Mouse (Mus musculus) activated CD4-positive, CD25-positive, alpha-beta regulatory T cell, adult 4 months (primary cell): ENCODE data around the gene Gm7247. TPM values are rescaled to one million over a fixed set of nuclear protein-coding genes. Genes with fewer than 3 reads are reported as not detected.
"Not testable (repeated sequence)": the region's sequence is repeated elsewhere in the genome, so short reads cannot be mapped to it uniquely, and the experiment has no call there.

Experiments used
- ATAC-seq: one replicate; pipeline ENCODE4 v1.8.0; 2017
- polyA plus RNA-seq, 2 experiments: library from polyadenylated mRNA; unstranded; fragments of 100-300 nt; shearing (Covaris generic); gene quantifications; one replicate each; pipeline ENCODE4 v1.2.1; 2017

Gm7247 gene
- not detected for polyA plus RNA-seq

DNA sequence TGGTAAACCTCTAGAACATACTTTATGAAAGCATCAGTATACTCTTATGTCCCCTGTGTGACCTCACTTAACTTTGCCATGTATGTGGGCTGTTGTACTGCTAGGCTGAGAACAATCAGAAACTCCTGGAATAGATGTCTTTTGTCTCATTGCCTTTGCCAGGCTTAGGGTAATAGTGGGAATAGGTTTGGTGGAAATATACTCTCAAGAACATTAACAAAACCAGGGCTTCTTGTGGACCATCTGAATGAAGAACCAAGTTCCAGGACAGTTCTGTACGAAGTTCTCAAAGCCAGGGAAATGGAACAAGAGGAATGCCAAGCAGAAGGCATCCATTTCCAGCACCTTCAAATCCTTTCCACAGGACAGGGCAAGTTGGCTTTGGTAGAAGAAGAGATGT is at the start of gene Gm7247:
Gene Gm7247, plus strand, starts transcription at position 301 of the 400 bp plus-strand sequence.
- no peak for ATAC-seq

GRCm38 (mm10) chr14:51324001-51324400 is 37.6 kb upstream of the Gm7247 start:
- ATAC-seq, result no peak

DNA sequence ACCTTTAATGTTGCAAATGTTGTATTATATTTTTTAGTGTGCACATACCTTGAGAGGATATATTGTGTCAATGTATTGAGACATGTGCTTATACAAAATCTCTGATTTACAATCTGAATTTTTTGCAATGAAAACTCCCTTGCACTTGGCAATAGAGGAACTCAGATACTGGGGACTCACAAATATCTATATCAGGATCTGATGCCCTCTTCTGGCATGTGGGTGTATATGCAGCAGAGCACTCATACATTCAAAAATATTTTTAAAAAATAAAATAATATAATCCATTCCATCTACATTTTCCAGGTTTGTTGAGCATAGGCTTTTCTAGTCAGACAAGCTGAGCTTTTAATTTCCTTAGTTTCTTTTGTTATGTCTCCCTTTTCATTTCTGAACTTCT is 15.5 kb upstream of the Gm7247 start:
- no peak for ATAC-seq

- no peak for ATAC-seq
These were observed 3.2 kb upstream of the Gm7247 start for GRCm38 (mm10) chr14:51358111-51358982.

DNA sequence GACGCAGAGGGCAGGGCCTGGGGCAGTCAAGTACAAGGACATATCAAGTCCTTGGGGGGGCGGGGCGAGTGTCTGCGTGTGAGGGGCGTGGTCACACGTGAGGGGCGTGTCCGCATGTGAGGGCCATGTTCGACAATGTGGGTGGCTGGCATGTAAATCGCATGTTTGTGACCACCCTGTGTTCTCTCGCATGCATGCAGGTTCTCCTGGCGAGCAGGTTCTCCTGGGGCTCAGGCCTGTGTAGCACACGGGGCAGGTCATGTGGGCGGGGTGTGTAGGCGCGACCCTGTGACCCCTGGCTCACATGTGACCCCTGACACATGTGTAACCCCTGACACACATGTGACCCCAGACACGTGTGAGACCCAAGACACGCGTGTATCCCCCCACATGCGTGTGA is 21.2 kb downstream of the Gm7247 start:
- no peak for ATAC-seq

DNA sequence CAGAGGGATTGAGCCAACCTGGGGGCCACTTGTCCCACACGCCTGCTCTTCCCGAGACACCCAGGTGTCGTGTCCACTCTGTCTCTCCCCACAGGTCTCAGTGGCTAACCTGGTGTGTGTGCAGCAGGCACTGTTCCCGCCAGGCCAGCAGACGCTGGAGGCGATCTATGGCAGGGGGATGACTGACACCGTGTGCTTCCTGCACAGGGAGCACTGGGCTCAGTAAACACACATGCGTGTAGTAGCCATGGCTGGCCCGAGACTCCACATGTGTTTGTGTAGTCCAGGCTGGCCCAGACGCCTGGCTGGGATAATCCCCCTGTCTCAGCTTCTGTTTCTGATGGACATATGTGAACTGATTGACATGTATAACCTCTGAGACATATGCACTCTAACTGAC is 22.8 kb downstream of the Gm7247 start:
- ATAC-seq, result no peak

DNA sequence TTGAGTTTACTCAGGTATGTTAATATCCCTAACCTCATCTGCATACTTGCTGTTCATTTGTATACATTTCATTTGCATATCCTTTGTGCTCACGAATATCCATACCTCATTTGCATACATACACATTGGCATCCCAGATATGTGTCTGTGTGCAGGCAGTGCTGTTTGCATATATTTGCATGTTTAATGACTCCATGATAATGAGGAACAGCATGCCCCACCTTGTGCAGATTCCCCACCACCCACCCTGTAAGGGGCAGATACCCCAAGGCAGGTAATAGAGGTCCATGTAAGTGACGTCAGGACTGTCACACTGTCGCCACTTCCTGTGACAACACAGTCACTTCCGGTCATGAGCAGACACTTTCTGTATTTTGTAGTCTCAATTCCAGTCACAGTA is 24.2 kb downstream of the Gm7247 start:
- ATAC-seq, result peak; percentile 56

- no peak for ATAC-seq
These were observed 26.2 kb downstream of the Gm7247 start for GRCm38 (mm10) chr14:51387768-51388167.

- no peak for ATAC-seq
These were observed 26.7 kb downstream of the Gm7247 start for GRCm38 (mm10) chr14:51388222-51388621.

DNA sequence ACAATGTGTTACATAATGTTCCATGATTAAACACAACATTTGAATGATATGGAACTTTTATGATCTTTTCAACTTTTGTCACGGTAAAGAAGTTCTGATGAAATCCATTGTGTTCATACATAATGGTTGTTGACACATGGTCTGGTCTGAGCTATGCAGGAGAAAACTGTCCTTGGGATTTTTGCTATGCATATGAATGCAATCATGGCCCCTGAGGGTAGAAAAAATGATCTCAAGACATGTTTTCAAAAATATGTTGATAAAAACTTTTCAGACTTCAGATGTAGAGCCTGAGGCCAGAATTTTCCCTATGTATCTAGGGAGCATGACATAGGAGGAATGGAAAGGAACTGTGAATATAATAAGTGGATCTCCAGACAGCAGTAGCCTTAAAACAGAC is 49.0 kb downstream of the Gm7247 start, which contains the start of gene Vmn2r88:
Gene Vmn2r88, plus strand, starts transcription at position 301 of the 400 bp plus-strand sequence.
- no peak for ATAC-seq

DNA sequence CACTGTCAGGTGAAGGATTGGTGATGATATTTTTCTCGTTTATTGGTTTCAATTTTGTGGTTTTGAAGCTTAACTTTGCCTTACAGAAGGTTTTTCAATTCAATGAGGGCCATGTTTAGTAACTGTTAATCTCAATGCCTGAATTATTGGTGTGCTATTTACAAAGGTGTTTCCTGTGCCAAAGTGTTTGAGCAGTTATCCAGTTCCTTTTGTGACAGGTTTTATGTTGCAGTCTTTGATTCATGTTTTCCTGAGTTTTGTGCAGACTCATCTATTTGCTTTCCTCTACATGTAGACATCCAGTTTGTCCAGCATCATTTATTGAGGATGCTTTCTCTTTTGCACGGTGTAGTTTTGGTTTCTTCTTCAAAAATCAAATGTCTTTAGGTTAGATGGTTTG is 62.3 kb downstream of the Gm7247 start:
- no peak for ATAC-seq

- ATAC-seq, result not testable (repeated sequence)
These were observed 68.6 kb downstream of the Gm7247 start for GRCm38 (mm10) chr14:51430138-51430537.

DNA sequence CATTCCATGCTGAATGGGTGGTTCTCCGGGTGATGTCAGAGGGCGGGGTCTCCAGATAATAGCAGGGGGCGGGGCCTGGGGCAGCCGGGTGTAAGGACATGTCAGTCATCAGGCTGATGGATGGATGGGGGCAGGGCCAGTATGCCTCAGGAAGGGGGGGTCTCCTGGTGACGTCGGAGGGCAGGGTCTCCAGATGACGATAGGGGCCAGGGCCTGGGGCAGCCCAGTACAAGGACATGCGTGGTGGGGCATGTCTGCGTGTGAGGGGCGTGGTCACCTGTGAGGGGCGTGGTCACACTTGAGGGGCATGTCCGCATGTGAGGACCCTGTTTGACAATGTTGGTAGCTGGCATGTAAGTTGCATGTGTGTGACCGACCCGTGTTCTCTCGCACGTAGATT is 73.0 kb downstream of the Gm7247 start:
- ATAC-seq, result no peak

- ATAC-seq, result no peak
These were observed 73.5 kb downstream of the Gm7247 start for GRCm38 (mm10) chr14:51435020-51435419.

DNA sequence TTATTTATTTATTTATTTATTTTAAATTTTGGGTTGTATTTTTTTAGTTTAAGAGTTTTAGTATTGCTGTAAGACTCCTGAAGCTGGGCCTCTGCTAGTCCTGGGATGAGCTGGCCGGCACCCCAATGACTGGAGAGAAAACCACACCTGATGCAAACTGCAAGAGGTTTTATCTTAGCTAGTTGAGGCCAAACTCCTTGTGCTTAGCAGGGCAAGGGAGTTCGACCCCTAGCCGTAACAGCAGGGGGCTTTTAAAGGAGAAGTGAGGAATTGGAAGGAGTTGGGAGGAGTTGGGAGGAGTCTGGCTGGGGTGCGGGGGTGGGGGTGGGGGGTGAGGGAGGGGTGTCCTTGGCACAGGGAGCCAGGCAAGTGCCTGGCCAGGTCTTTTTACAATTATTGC is 77.4 kb downstream of the Gm7247 start:
- no peak for ATAC-seq

- not testable (repeated sequence) for ATAC-seq
These were observed 90.0 kb downstream of the Gm7247 start, which contains the start of gene Vmn2r89 for GRCm38 (mm10) chr14:51451557-51451956. Gene Vmn2r89, plus strand, starts transcription at chr14:51451857.

- ATAC-seq, result not testable (repeated sequence)
These were observed 118.7 kb downstream of the Gm7247 start for GRCm38 (mm10) chr14:51480278-51480677.

- ATAC-seq, result not testable (repeated sequence)
These were observed 119.9 kb downstream of the Gm7247 start for GRCm38 (mm10) chr14:51481332-51482015.

DNA sequence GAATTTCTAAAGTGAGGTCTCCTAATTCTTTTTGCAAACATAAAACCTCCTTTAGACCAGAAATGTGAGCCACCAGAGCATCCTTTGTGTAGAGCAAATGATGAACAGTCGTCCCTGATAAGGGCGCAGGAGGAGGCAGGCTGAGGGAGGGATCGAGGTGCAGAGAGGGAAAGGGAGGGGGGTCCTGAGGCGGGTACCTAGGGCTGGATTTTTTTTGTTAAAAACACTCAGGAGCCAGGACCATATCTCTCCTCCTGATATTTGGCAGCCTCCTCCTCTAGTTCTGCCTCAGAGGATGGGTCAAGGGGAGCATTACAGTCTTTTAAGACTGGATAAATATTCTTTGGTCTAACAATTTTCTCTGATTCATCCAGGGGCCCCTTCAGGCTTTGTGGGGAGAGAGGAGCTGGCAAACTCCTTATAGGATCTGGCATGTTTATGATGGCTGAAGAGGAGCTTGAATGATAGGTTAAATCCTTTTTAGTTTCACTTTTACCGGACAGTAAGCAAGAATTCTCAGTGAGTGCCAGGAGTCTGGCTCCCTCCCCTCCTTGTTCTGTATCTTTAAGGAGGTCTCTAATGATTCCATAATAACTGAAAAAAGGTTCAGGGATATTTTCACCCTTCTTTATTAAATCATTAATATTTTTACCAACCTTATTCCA is 120.6 kb downstream of the Gm7247 start:
- ATAC-seq, result no peak

GRCm38 (mm10) chr14:51482971-51483381 is 121.4 kb downstream of the Gm7247 start:
- not testable (repeated sequence) for ATAC-seq

DNA sequence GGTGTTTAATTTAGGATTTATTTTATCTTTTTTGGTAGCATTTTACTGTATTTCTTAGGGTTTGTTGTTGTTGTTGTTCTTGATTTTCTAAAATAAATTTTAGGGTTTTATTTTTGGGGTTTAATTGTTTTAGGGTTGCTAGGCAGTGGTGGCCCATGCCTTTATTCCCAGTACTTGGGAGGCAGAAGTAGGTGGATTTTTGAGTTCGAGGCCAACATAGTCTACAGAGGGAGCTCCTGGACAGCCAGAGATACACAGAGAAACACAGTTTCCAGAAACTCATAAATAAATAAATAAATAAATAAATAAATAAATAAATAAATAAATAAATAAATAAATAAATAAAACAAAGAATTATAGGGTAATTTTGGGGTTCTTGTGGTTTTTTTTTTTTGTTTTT is 122.1 kb downstream of the Gm7247 start:
- ATAC-seq, result no peak

GRCm38 (mm10) chr14:51486111-51486510 is 124.6 kb downstream of the Gm7247 start:
- no peak for ATAC-seq

DNA sequence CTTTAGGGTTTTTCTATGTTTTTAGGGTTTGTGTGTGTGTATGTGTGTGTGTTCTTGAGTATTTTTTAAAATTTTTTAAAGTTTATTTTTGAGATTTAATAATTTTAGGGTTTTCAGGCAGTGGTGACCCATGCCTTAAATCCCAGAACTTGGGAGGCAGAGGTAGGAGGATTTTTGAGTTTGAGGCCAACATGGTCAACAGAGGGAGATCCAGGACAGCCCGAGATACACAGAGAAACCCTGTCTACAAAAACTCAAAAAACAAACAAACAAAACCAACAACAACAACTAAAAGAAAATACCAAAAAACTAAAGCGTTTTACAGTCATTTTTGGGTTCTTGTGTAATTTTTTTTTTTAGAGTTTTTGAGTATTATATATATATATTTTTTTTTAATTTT is 134.2 kb downstream of the Gm7247 start:
- ATAC-seq, result no peak
